Mouse (Mus musculus): ENCODE measurements around the gene Fgd6.

The Fgd6 gene

DNA sequence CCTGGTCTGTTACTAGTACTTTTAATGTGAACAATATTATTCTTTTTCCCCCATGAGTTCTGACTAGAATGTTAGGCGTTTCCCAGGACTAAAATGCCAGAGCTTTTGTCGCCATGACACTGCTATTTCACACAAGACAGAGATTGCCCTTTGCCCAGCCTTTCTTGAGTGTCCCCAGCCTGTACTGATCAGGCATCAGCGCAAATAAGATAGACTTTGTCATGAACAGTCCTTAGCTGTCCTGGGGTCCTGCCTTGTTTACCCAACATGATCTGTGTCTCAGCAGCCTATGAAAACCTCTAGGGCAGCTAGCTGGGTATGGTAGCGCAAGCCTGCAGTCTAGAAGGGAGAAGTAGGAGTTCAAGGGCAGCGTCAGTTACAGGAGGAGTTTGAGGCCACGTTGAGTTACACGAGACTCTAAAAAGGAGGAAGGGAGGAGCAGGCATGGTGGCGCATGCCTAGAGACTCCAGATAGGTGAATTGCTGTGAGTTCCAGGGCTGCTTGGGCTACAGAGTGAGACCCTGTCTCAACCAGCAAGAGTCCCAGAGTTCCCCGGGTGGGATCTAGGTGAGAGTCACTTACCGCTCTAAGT is 103.2 kb downstream of the Fgd6 start:
- DNase-seq: no peak

DNA sequence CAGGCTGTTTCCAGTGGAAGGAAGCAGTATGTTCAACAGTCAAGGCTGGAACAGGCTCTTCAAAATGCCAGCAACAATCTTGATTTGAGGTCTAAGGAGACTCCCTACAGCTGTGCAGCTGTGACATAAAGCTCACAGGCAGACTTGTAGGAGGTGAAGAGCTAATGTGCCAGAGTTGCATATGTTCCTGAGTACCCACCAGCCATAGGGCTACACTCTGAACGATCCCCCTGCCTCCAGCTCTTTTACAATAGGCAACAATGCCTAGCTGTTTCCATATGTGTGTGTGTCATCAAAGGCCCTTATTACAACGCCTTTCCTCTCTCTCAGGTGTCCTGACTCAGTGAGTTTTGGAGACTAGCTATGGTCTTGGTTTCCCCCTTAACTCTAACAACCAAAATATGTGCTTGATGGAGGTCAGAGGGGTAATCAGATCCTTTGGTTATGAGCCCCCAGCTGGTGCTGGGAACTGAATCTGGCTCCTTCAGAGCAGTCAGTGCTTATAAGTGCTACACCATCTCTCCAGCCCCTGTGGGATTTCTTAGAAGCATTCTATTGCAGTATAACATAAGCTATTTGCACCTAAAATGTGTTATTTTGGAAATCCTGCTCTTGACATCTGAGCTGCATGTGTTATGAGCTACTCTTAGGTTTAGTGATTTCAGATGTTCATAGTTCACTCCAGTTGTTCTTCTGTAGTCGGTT is 104.6 kb downstream of the Fgd6 start:
- DNase-seq: no peak

DNA sequence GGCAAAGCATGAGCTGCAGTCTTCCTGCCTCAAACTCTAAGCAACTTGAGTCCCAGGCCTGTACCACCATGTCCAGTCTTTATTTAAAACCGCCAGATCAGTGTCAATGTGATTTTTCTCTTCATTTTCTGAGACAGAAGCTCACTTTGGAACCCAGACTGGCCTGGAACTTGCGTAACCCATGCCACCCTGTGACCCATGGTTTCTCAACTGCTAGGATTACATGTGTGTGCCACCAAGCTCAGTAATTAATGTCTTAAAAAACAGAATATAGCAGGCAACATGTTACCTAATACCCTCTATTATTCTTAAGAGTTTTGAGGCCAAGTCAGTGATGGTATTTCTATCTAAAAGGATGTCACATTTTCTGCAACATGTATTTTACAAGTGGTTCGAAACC is 106.6 kb downstream of the Fgd6 start:
- DNase-seq: no peak

DNA sequence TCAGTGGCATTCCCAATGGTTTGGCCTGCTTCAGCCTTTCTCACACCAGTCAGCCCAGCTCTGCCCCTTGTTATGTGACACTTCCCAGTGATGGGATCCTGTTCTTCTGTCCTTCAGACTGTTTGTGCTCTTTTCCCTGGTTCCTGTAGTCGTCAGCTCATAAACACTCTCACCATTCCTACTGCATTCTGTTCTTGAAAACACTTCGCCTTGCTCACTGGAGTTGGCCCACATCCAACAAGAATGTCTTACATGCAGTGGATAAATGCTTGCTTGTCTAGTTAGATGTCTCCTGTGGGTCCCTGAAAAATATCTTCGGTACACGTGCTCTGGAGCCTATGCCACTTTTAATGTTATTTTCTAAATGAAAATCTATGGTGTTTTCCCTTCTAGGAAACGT is 108.8 kb downstream of the Fgd6 start:
- no peak for DNase-seq

DNA sequence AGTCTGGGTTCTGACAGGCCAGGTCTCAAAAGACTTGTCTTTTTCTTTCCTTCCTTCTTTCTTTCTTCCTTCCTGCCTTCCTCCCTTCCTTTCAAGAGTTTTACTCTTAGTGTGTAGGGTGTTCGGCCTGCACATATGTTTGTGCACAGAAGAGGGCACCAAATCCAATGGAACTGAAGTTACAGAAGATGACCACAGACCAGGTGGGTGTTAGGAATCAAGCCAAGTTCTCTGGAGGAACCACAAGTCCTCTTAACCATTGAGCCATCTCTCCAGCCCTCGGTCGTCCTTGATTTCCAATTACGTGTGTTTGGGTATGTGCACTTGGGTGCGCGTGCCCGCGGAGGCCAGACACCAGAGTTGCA is 111.6 kb downstream of the Fgd6 start:
- no peak for DNase-seq

DNA sequence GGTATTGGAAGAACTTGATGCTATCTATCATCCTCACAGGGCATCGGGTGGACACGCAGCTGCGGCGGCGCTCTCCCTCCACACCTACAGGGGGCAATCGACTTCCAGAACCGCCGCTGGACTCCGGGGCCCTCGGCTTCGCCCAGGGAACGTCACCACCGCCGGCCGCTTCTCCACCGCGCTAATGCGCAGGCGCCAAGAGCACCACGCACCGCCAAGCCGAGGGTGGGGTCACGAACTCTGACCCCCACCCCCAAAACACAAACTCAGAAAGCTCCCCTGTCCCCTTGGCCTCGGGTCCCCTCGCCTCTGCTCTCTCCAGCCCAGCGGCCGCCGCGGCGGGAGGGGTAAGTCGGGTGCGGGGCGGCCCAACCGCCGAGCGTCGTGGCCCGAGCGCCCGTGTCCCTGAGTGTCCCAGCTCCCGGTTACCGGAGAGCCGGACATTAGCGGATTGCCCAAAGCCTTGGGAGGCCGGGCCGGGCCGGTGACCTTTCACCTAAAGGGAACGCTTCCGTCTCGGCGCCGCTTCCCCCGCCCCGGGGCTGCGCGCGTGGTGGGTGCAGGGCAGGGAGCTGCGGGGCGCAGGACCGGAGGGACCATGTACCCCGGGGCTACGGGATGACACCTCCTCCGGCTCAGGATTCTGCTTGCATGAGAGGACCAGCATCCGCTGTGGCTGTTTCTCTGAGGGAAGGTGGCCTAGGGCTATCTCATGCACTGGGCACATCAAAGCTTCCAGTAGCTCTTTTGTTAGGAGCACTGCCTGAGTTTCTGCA is 112.1 kb downstream of the Fgd6 start, which contains the start of gene Nr2c1:
Gene Nr2c1 (plus strand): TSS at position 268 of the 776 bp plus-strand sequence.
- peak; percentile 94 to 96 for DNase-seq

GRCm38 (mm10) chr10:94151488-94151887 is 115.7 kb downstream of the Fgd6 start:
- DNase-seq: no peak

DNA sequence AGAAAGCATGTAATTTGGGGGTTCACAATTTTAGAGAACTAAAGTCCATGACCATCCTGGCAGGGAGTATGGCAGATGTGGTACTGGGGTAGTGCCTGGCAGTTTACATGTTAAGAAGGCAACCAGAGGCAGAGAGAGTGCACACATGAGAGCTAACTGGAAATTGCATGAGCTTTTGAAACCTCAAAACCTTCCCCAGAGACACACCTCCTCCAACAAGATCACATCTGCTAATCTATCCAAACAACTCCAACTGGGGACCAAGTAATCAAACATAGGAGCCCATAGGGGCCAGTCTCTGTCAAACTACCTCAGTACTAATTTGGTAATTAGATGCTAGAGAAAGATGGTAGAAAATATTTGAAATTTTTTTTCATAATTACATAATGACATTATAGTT is 118.0 kb downstream of the Fgd6 start:
- DNase-seq: no peak

DNA sequence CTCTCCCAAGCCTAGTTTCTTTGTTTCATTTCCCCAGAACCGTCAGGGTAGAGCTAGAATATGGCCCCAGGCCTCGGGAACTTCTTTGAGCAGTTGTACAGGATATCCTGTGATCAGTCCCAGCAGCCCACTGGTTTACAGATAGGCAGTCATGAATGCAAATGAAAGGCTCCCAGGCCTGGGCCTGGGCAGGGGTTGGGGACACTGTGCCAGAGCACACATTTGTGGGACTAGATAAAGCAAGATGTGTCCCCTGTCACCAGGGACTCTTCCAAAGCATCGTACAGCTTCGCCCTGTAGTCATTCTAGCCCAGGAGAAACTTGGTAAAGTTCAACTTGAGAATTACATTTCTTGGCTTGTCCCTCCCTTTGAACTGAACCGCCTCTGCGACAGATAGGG is 123.2 kb downstream of the Fgd6 start:
- no peak for DNase-seq

GRCm38 (mm10) chr10:94159406-94159805 is 123.6 kb downstream of the Fgd6 start:
- no peak for DNase-seq

- no peak for DNase-seq
Observed at GRCm38 (mm10) chr10:94161051-94161765, 125.4 kb downstream of the Fgd6 start.

DNA sequence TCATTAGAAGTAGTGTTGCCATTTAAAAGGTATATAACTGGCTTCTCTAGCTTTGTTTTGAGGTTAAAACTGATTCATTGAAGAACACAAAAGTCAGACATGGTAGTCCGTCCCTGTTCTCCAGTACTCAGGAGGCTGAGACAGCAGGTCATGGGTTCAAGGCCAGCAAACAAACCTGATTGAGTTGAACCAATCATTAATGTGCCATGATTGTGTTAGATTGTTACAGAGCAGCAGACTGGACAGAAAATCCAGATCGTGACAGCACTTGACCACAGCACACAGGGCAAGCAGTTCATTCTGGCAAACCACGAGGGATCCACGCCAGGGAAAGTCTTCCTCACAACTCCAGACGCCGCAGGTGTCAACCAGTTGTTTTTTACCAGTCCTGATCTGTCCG is 126.2 kb downstream of the Fgd6 start:
- no peak for DNase-seq

DNA sequence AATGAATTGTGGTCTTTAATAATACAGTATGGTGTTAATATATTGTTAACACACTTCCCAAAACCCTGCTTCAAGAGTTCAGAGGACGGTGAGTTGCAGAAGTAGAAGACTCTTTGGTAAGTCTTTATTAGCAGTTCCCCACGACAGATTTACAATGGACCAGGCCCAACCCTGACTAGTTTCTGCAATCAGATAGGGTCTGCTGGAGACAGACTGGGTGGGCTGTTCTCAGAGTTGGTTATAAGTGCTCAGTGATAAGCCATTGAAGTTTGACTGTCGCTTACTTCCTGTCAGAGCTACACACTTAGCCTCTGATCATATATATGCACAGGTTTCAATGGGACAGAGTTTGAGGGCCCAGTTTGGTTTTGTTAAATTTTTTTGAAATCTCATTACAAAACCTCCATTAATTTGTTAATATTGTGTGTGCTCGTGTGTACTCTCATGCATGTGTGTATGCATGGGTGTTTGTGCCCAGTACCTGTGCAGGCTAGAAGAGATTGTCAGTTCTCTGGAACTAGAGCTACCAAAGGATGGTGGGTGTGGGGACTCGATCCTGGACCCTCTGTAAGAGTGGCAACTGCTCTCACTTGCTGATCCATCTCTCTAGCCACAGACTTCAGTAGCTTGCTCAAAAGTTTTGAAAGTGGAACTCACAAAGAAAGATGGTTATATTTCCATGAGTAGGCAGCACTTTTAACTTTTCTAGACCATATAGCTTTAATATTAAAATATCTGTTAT is 128.5 kb downstream of the Fgd6 start:
- DNase-seq: no peak

DNA sequence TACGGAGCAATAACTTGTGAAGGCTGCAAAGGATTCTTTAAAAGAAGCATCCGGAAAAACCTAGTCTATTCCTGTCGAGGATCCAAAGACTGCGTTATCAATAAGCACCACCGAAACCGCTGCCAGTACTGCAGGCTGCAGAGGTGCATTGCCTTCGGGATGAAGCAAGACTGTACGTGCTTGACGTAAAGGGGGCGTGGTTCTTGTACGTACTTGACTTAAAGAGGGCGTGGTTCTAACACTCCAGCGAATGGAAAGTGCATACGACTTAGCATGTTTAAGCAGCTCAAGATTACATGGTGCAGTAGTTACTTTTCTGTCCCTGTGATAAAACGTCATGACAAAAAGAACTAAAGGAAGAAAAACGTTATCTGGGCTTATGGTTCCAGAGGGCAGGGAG is 129.6 kb downstream of the Fgd6 start:
- no peak for DNase-seq

- DNase-seq: no peak
Observed at GRCm38 (mm10) chr10:94167051-94167750, 131.4 kb downstream of the Fgd6 start.

DNA sequence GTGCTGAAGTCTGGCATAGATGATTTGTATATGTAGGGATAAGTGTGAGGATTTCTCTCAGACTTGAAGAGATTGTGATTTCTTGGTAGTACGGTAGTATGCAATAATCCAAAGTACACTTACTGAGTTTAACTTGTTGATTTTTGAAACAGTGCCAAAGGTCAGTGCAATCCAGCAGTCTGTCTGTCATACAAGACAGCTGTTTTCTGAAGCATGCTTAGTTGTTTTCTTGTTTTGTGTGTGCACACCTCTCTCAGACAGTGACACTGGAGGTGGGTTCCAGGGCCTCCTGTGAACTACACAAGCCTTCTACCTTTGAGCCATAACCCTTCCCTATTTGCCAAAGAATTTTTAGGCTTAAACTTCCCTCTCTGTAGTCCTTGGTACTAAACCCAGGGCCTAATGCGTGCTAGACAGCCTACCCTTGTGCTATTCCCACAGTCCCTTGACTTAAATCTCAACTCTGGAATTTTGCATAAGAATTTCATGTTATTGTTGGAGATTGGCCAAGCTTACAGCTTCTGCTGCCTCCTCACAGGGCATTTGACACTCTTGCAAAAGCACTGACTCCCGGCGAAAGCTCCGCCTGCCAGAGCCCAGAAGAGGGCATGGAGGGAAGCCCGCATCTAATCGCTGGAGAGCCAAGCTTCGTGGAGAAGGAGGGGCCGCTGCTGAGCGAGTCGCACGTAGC is 135.8 kb downstream of the Fgd6 start:
- DNase-seq: no peak

GRCm38 (mm10) chr10:94172137-94172536 is 136.3 kb downstream of the Fgd6 start:
- DNase-seq: no peak

DNA sequence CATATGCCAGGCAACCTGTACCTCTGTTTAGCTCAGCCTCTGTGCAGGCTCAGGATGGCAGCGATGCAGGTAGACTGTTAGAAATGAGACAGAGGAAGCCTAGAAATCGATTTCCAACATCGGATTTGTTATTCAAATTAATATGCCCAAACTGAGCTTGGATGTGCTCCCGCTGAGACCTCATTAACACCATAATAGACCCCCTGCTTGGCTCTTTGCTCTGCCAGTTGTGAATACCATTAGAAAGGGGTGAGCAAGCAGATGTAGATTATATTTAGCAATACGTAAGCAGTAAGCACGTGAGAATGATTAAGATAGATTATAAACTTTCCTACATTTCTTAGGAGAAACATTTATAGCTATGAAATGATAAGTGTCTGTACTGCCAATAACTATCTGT is 136.9 kb downstream of the Fgd6 start:
- DNase-seq: no peak

DNA sequence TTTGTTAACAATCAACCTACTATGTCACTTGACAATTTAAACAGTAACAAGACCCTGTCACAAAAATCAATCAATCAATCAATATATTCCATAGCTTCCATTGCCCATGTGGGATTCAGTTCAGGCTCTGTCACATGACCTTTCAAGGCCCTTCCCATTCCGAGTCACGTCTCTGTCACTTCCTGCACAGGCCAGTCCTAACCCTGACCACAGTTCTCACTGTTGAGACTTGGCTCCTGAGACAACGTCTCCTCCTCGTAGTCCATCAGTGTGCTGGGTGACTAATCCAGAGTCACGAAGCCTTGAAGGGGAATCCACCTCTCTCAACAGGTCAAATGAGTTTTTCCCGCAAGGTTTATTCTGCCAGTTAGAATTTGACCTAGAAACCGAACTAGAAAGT is 138.9 kb downstream of the Fgd6 start:
- DNase-seq: no peak

GRCm38 (mm10) chr10:94183199-94183598 is 147.4 kb downstream of the Fgd6 start:
- DNase-seq: no peak

All from cerebellum, postnatal 25 days (tissue).